In the genomic region with DNA sequence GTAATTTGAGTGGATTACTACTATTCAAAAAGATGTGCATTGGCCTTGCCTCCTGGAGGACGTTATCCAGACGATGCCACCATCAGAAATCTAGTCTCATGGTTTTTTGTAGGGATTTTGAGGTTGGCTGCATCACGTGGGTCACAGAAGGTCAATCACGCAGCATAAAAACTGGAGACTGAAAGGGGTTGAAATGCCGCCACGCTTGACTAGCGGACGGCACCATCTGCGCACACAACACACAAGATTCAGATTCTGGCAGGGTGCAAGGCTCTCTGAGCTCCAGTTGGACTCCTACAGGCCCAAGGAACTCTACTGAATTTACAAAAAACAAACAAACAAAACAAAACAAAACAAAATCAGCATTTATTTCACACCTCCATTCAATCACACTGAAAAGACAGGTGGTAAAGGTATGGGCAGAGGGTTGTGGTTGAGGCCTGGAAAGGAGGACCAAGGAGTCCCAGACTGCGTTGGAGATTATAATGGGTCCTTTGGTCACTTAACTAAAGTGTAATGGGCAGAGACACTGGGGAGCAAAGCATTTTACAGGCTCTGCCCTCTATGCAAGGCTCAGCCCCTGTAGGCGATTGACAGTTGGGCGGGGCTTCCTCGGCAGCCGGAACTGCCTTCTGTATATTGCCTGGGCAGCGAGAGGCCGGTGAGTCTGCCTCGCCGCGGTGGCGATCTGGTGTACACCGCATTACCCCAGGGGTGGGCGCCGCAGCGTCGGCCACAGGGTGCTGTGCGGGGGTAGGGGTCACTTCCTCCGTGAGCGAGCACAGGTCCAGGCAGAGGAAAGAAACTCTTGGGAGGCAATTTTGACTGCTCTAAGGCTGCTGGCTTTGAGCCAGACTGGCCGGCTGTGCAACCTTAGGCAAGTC, we compare ENCODE assay signal across 8 mouse cellular contexts. TPM values are rescaled to one million over a fixed set of nuclear protein-coding genes. Genes with fewer than 3 reads are reported as not detected.
DNase-seq lines count a peak whose midpoint lies in the region; ATAC-seq and TF ChIP-seq lines count a peak whose summit lies in the region.

No protein-coding gene starts in this region.

- peak; percentile 75 for DNase-seq in Muller cell, postnatal 12 days (ENCODE audit: inconsistent ontology term)
- DNase-seq in cerebellum, adult 18-20 months: peak; percentile 85 to 89
- peak; percentile 74 for DNase-seq in hindbrain, embryonic 10.5 days (ENCODE audit: low spot score)
- peak; percentile 75 for DNase-seq in layer of hippocampus, adult 9-11 months
- DNase-seq in lung, postnatal 0 days (ENCODE audit: low spot score): peak; percentile 90
- peak; percentile 83 for DNase-seq in retina, postnatal 1 day
- DNase-seq in thymus, postnatal 36 days: peak; percentile 63 to 68

- no peak for TF ChIP-seq EP300 in lung, postnatal 0 days (IDR thresholded peaks at IDR 0.05)

- peak overlapping the region; percentile 75 for H3K9ac ChIP-seq in forebrain, embryonic 15.5 days (replicated peaks)
- H3K9ac ChIP-seq in lung, postnatal 0 days (replicated peaks; ENCODE audit: low read depth): peak overlapping the region; percentile 50; the same call in 1 of the 2 replicates

- peak overlapping the region; percentile 71 for H3K4me2 ChIP-seq in forebrain, embryonic 15.5 days (replicated peaks)
- H3K4me2 ChIP-seq in lung, postnatal 0 days (replicated peaks; ENCODE audit: low read depth, low read length): peak overlapping the region; percentile 71

- H3K27me3 ChIP-seq in forebrain, embryonic 15.5 days: no peaks in the 10 kb centered on the region
- no peaks in the 10 kb centered on the region for H3K27me3 ChIP-seq in hindbrain, embryonic 10.5 days (ENCODE audit: insufficient read depth, poor library complexity, severe bottlenecking)
- no peaks in the 10 kb centered on the region for H3K27me3 ChIP-seq in lung, postnatal 0 days (replicated peaks; ENCODE audit: insufficient read depth, low read length)

- peak overlapping the region; percentile 98 for H3K27ac ChIP-seq in forebrain, embryonic 15.5 days (replicated peaks)
- peak overlapping the region; percentile 98 for H3K27ac ChIP-seq in hindbrain, embryonic 10.5 days
- peak overlapping the region; percentile 44; the same call in 1 of the 2 replicates for H3K27ac ChIP-seq in lung, postnatal 0 days (ENCODE audit: low read length)

- no peaks in the 10 kb centered on the region for H3K9me3 ChIP-seq in forebrain, embryonic 15.5 days
- H3K9me3 ChIP-seq in hindbrain, embryonic 10.5 days: no peaks in the 10 kb centered on the region
- H3K9me3 ChIP-seq in lung, postnatal 0 days (ENCODE audit: low read length): no peaks in the 10 kb centered on the region

- peak overlapping the region; percentile 60 for H3K4me3 ChIP-seq in forebrain, embryonic 15.5 days
- peak overlapping the region; percentile 63 for H3K4me3 ChIP-seq in hindbrain, embryonic 10.5 days
- peak overlapping the region; percentile 54 for H3K4me3 ChIP-seq in lung, postnatal 0 days (ENCODE audit: low read depth, low read length)

- ATAC-seq in forebrain, embryonic 15.5 days (replicated peaks): peak; percentile 32
- peak; percentile 68 for ATAC-seq in lung, postnatal 0 days

- H3K4me1 ChIP-seq in forebrain, embryonic 15.5 days: peaks cover 25% of the 10 kb centered on the region
- H3K4me1 ChIP-seq in hindbrain, embryonic 10.5 days (replicated peaks): peaks cover 44% of the 10 kb centered on the region
- peaks cover 10% of the 10 kb centered on the region; the same call in 1 of the 2 replicates for H3K4me1 ChIP-seq in lung, postnatal 0 days (ENCODE audit: insufficient read depth, low read depth, low read length)

- WGBS in forebrain, embryonic 15.5 days: 13% methylated on average over 29 of the region's 29 CpGs
- WGBS in hindbrain, embryonic 10.5 days: 18% methylated on average over 29 of the region's 29 CpGs
- WGBS in lung, postnatal 0 days: 25% methylated on average over 29 of the region's 29 CpGs

- peak; percentile 42 for TF ChIP-seq CTCF in lung, postnatal 0 days (IDR thresholded peaks at IDR 0.05)

- H3K36me3 ChIP-seq in forebrain, embryonic 15.5 days: peaks cover 18% of the 10 kb centered on the region
- peaks cover 38% of the 10 kb centered on the region for H3K36me3 ChIP-seq in hindbrain, embryonic 10.5 days
- no peaks in the 10 kb centered on the region for H3K36me3 ChIP-seq in lung, postnatal 0 days (ENCODE audit: insufficient read depth, low read length)

RNA-seq across cellular contexts. Expression of gene Gng3, which starts 1.2 kb away (rescaled TPM):
- polyA plus RNA-seq in forebrain, embryonic 15.5 days (2015; fragmentation: Nextera tagmentation; extraction: Ambion mirVana): 272 and 281 TPM in 2 replicates
- 66.7 and 140 TPM in 2 replicates for polyA plus RNA-seq in hindbrain, embryonic 10.5 days (2016; fragmentation: Nextera tagmentation; extraction: Ambion mirVana)
- 0.35 and 0.46 TPM in 2 replicates for polyA plus RNA-seq in lung, postnatal 0 days (2015; fragmentation: Nextera tagmentation; extraction: Ambion mirVana)

RNA-seq across cellular contexts. Expression of gene Bscl2, which starts 2.9 kb away (rescaled TPM):
- polyA plus RNA-seq in forebrain, embryonic 15.5 days (2015; fragmentation: Nextera tagmentation; extraction: Ambion mirVana): 80.7 and 85.2 TPM in 2 replicates
- polyA plus RNA-seq in hindbrain, embryonic 10.5 days (2016; fragmentation: Nextera tagmentation; extraction: Ambion mirVana): 55.8 and 64.3 TPM in 2 replicates
- polyA plus RNA-seq in lung, postnatal 0 days (2015; fragmentation: Nextera tagmentation; extraction: Ambion mirVana): 66.3 and 66.8 TPM in 2 replicates

RNA-seq across cellular contexts. Expression of gene Lrrn4cl, which starts 10.4 kb away (rescaled TPM):
- polyA plus RNA-seq in forebrain, embryonic 15.5 days (2015; fragmentation: Nextera tagmentation; extraction: Ambion mirVana): 0.53 and 0.60 TPM in 2 replicates
- 0.44 and 0.47 TPM in 2 replicates for polyA plus RNA-seq in hindbrain, embryonic 10.5 days (2016; fragmentation: Nextera tagmentation; extraction: Ambion mirVana)
- 1.7 and 1.9 TPM in 2 replicates for polyA plus RNA-seq in lung, postnatal 0 days (2015; fragmentation: Nextera tagmentation; extraction: Ambion mirVana)

RNA-seq across cellular contexts. Expression of gene AC129217.1, which starts 10.6 kb away (rescaled TPM):
- polyA plus RNA-seq in forebrain, embryonic 15.5 days (2015; fragmentation: Nextera tagmentation; extraction: Ambion mirVana): not detected in 2 replicates
- 0.31 TPM in 1 of 2 replicates, not detected in the other for polyA plus RNA-seq in hindbrain, embryonic 10.5 days (2016; fragmentation: Nextera tagmentation; extraction: Ambion mirVana)
- not detected in 2 replicates for polyA plus RNA-seq in lung, postnatal 0 days (2015; fragmentation: Nextera tagmentation; extraction: Ambion mirVana)

RNA-seq across cellular contexts. Expression of gene Hnrnpul2, which starts 20.3 kb away (rescaled TPM):
- polyA plus RNA-seq in forebrain, embryonic 15.5 days (2015; fragmentation: Nextera tagmentation; extraction: Ambion mirVana): 5.9 and 6.1 TPM in 2 replicates
- 4.1 and 4.5 TPM in 2 replicates for polyA plus RNA-seq in hindbrain, embryonic 10.5 days (2016; fragmentation: Nextera tagmentation; extraction: Ambion mirVana)
- 4.3 and 5.3 TPM in 2 replicates for polyA plus RNA-seq in lung, postnatal 0 days (2015; fragmentation: Nextera tagmentation; extraction: Ambion mirVana)

Comparison
In these comparisons a context has a peak if more than half of its experiments do, and no peak if none do; other contexts are left out.
1. Peak in every context shown above with its lines: DNase-seq, ATAC-seq, H3K4me3 ChIP-seq and H3K27ac ChIP-seq.
2. H3K27ac ChIP-seq: peak in every context shown above with its lines; median percentile 98 in forebrain, embryonic 15.5 days; 98 in hindbrain, embryonic 10.5 days; 44 in lung, postnatal 0 days.
3. RNA of gene Gng3, which starts 1.2 kb away (polyA plus RNA-seq): 272 to 281 TPM in forebrain, embryonic 15.5 days and 66.7 to 140 TPM in hindbrain, embryonic 10.5 days; 0.35 to 0.46 TPM in lung, postnatal 0 days; every median in the first group is over 10 times any median in the second.